Mouse (Mus musculus) intestine, postnatal 0 days (tissue): ENCODE results near the gene Cfap77. TPM values are rescaled to one million over a fixed set of nuclear protein-coding genes. Genes with fewer than 3 reads are reported as not detected.
"Not testable (repeated sequence)": the region's sequence is repeated elsewhere in the genome, so short reads cannot be mapped to it uniquely, and the experiment has no call there.

Source experiments
- ATAC-seq: fragments of 200-750 bp; cut with Nextera tagmentation; 2 replicates; pipeline ENCODE4 v1.8.0; 2017; ENCODE audit warnings: mild to moderate bottlenecking, moderate TSS enrichment, moderate library complexity
- H3K27ac ChIP-seq: fragments of 300-500 bp; sonication (generic); 2 replicates; pipeline ENCODE4 v1.5.1; 2014; ENCODE audit warnings: mild to moderate bottlenecking, low read depth, low read length, moderate library complexity
- H3K27me3 ChIP-seq: fragments of 300-500 bp; sonication (generic); replicated peaks from 2 replicates; pipeline ENCODE4 v1.6.1; 2014; ENCODE audit warnings: low read length, mixed read lengths; ENCODE audit not compliant: control insufficient read depth, insufficient read depth
- H3K36me3 ChIP-seq: fragments of 300-500 bp; sonication (generic); 2 replicates; pipeline ENCODE4 v1.6.1; 2014; ENCODE audit warnings: mild to moderate bottlenecking, moderate library complexity; ENCODE audit not compliant: control insufficient read depth, insufficient read depth
- H3K4me1 ChIP-seq: fragments of 300-500 bp; sonication (generic); replicated peaks from 2 replicates; pipeline ENCODE4 v1.6.1; 2014; ENCODE audit warnings: antibody characterized with exemption, low read length, mixed read lengths; ENCODE audit not compliant: control insufficient read depth, insufficient read depth
- H3K4me2 ChIP-seq: fragments of 300-500 bp; sonication (generic); replicated peaks from 2 replicates; pipeline ENCODE4 v1.6.1; 2014; ENCODE audit warnings: low read depth, mild to moderate bottlenecking, moderate library complexity
- H3K4me3 ChIP-seq: fragments of 300-500 bp; sonication (generic); 2 replicates; pipeline ENCODE4 v1.5.1; 2014; ENCODE audit warnings: low read depth, low read length
- H3K9ac ChIP-seq: fragments of 300-500 bp; sonication (generic); 2 replicates; pipeline ENCODE4 v1.6.1; 2014; ENCODE audit warnings: mild to moderate bottlenecking, low read depth, low read length
- H3K9me3 ChIP-seq: fragments of 300-500 bp; sonication (generic); 2 replicates; pipeline ENCODE4 v1.6.1; 2016; ENCODE audit warnings: mixed run types; ENCODE audit not compliant: control insufficient read depth
- CTCF ChIP-seq: sonication (generic); IDR thresholded peaks from 2 replicates; pipeline ENCODE4 v1.5.1; 2016; ENCODE audit warnings: low read depth, mild to moderate bottlenecking, control low read depth, antibody characterized with exemption, moderate library complexity
- WGBS: fragments of 180-500 bp; shearing (Covaris S2); extraction: QIAGEN DNeasy Blood & Tissue Kit; methylation state at CpG from one replicate; pipeline ENCODE4 v1.1.7; 2014; 5-methylcytosine and 5-hydroxymethylcytosine counted together
- polyA plus RNA-seq: library from polyadenylated mRNA; unstranded; fragments of >200 nt; fragmentation: Nextera tagmentation; extraction: Ambion mirVana; gene quantifications from 2 replicates; pipeline ENCODE4 v1.2.1, GENCODE M21; 2015

Cfap77 gene
- polyA plus RNA-seq: 0.08 and 0.20 TPM in 2 replicates

- Histone ChIP-seq H3K4me3 (peak within 1 kb of the TSS; percentile 59), H3K4me1 (0 out of 2 replicates have a peak, but pooled peaks cover 5% of the 10 kb centered on the region), H3K36me3 (no peaks in the 10 kb centered on the region), H3K27me3 (no peaks in the 10 kb centered on the region), H3K27ac (no peak within 1 kb of the TSS), H3K4me2 (peak within 1 kb of the TSS; percentile 93), H3K9ac (peak within 1 kb of the TSS; percentile 60), H3K9me3 (no peaks in the 10 kb centered on the region)
- ATAC-seq: peak; percentile 51; the same call in 1 of the 2 replicates
- no peak for TF ChIP-seq CTCF
- WGBS: 0% methylated on average over 25 of the region's 25 CpGs
These were observed at the start of gene Cfap77 for GRCm38 (mm10) chr2:29054991-29055390. Cfap77 (minus strand) TSS chr2:29055066.

GRCm38 (mm10) chr2:29102416-29103377 lies 47.8 kb upstream of the Cfap77 start:
- H3K4me2 ChIP-seq, H3K27me3 ChIP-seq, H3K36me3 ChIP-seq, H3K9ac ChIP-seq, H3K4me3 ChIP-seq, H3K27ac ChIP-seq, H3K9me3 ChIP-seq, H3K4me1 ChIP-seq, ATAC-seq: not testable (repeated sequence)
- 68% methylated on average over 9 of the region's 10 CpGs for WGBS

GRCm38 (mm10) chr2:29100822-29101534 lies 46.1 kb upstream of the Cfap77 start:
- H3K4me3 ChIP-seq: peak overlapping the region; percentile 23; the same call in 1 of the 2 replicates
- no peak for TF ChIP-seq CTCF
- H3K4me2 ChIP-seq: peak overlapping the region; percentile 37
- H3K4me1 ChIP-seq: no peaks in the 10 kb centered on the region
- ATAC-seq: peak; percentile 73
- no peaks in the 10 kb centered on the region for H3K27me3 ChIP-seq
- no peaks in the 10 kb centered on the region for H3K36me3 ChIP-seq
- H3K9me3 ChIP-seq: no peaks in the 10 kb centered on the region
- WGBS: 38% methylated on average over 7 of the region's 7 CpGs
- 0 out of 2 replicates have a peak overlapping the region, but pooled peaks have one; percentile 7 for H3K9ac ChIP-seq
- peak overlapping the region; percentile 3; the same call in 1 of the 2 replicates for H3K27ac ChIP-seq

GRCm38 (mm10) chr2:29099646-29100045 lies 44.8 kb upstream of the Cfap77 start:
- Histone ChIP-seq H3K4me1 (no peaks in the 10 kb centered on the region), H3K4me2 (no peak overlapping the region), H3K27ac (no peak overlapping the region), H3K9ac (no peak overlapping the region), H3K9me3 (no peaks in the 10 kb centered on the region), H3K4me3 (no peak overlapping the region), H3K27me3 (no peaks in the 10 kb centered on the region), H3K36me3 (no peaks in the 10 kb centered on the region)
- ATAC-seq: no peak
- no peak for TF ChIP-seq CTCF
- WGBS: 88% methylated on average over 14 of the region's 14 CpGs

GRCm38 (mm10) chr2:29098786-29099185 lies 43.9 kb upstream of the Cfap77 start:
- Histone ChIP-seq H3K4me2 (no peak overlapping the region), H3K27ac (no peak overlapping the region), H3K4me1 (no peaks in the 10 kb centered on the region), H3K9me3 (no peaks in the 10 kb centered on the region), H3K36me3 (no peaks in the 10 kb centered on the region), H3K27me3 (no peaks in the 10 kb centered on the region), H3K9ac (no peak overlapping the region), H3K4me3 (no peak overlapping the region)
- TF ChIP-seq CTCF: no peak
- no peak for ATAC-seq
- WGBS: 49% methylated on average over 8 of the region's 8 CpGs

- not testable (repeated sequence) for H3K27ac ChIP-seq, H3K4me3 ChIP-seq, H3K4me2 ChIP-seq, H3K4me1 ChIP-seq, H3K9ac ChIP-seq, ATAC-seq, H3K36me3 ChIP-seq, H3K9me3 ChIP-seq, H3K27me3 ChIP-seq
- WGBS: 97% methylated on average over 4 of the region's 5 CpGs
These were observed 43.1 kb upstream of the Cfap77 start for GRCm38 (mm10) chr2:29097955-29098354.
